Mouse (Mus musculus) ES-CJ7 (cell line): ENCODE measurements around the gene Tent5c.

Experiments used
- DNase-seq: peaks from one replicate; pipeline ENCODE4 v3.0.0; 2011; ENCODE audit warnings: low read depth, low spot score

Tent5c gene

DNA sequence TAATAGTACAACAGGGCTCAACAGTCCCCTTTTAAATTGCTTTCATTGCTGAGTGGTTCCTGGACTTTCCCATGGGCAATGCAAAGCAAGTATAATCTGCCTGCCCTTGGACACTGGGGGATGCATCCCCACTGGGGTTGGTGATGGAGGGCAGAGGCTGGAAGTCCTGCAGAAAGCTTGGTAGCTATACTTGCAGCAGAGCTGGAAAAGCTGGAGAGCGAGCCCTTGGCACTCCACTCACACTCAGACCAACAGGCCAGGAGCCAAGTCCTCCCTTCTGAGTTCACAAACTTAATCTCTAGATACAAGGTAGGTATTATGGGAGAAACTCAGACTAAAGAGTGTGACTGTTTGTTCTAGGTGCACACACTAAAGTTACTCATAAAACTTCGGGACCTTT is 2.1 kb downstream of the Tent5c start:
- DNase-seq = no peak

DNA sequence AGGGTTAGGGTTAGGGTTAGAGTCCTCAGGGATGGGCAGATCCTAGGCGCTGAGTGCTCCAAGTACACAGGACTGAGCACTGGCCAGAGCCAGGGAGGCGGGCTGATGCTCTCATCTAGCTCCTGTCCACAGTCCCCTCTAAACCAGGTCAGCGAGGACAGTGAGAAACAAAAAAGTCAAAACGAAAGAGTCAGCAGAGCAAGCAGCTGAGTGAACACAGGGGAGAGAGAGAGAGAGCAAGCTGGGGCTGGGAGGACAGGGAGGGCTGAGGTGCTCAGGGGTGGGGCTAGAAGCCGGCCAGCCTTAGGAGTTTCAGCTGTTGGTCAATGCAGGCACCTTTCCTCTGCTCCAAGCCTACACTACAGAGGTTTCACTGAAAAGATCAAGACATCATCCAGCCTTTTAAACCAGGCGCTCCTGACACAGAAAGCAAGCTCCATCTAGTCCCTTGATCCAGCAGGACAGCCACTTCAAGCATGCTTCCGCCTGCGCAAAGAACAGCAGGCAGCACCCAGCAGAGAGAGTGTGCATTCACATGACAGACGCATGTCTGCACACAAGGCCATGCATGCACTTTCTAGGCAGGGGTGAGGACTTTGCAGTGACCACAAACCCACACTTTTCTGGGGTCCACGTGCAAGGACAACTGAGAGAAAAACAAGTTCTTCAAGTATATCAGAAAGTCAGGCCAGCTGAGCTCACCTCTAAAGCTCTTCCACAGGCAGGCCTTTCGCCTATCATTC is 3.6 kb downstream of the Tent5c start:
- no peak for DNase-seq

DNA sequence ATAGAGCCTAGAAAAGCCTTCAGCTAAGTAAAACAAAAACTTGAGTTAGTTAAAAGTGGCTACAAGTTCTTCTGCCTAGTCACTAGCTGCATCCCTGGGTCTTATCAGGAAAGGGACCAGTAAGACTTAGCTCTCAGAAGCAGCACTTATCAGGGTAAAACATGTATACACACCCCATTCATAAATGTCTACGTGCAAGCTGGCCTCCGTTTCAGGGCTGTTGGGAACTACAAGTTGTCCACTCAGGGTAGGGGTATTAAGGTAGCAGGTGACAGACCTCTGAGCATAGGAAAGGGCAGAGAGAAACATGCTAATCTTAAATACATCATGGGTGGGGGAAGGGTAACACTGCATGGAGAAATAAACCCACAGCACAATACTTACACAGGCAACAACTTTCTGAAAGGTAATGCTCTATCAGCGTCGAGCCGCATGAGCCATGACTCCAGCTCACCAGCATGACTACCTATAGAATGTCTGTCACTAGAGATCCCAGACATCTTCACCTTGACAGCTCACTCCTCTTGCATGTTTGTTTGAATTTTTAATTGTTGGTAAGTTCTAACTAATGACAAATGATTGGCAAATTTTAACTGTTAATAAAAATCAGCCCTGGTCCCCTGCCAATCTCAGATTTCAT is 6.0 kb downstream of the Tent5c start:
- no peak for DNase-seq

DNA sequence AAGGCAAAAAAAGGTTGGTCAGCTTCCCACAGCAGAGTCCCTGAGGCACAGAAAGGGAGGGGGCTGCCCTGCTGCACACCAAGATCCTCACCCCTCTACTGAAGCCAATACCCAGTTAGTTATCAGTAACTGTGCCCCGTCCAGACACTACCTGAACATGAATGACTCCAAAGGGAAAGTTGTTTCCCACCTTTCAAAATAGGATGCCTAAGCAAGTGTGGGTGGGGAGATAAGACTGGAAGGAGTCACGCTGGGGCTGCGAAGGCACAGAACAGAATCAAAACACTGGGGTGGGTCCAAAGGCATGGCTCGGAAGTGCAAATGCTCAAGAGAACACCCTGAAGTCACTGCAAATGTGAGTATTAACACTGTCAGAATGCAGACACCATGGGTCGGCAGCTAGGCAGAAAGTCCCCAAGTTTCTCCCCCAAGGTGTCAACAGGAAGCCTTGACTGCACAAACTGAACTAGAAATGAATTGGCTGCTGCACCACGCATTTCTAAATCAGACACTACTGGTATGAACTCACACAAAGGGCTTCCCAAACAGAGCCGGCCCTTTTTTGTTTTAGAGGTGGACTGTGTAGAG is 6.7 kb downstream of the Tent5c start:
- DNase-seq = no peak

DNA sequence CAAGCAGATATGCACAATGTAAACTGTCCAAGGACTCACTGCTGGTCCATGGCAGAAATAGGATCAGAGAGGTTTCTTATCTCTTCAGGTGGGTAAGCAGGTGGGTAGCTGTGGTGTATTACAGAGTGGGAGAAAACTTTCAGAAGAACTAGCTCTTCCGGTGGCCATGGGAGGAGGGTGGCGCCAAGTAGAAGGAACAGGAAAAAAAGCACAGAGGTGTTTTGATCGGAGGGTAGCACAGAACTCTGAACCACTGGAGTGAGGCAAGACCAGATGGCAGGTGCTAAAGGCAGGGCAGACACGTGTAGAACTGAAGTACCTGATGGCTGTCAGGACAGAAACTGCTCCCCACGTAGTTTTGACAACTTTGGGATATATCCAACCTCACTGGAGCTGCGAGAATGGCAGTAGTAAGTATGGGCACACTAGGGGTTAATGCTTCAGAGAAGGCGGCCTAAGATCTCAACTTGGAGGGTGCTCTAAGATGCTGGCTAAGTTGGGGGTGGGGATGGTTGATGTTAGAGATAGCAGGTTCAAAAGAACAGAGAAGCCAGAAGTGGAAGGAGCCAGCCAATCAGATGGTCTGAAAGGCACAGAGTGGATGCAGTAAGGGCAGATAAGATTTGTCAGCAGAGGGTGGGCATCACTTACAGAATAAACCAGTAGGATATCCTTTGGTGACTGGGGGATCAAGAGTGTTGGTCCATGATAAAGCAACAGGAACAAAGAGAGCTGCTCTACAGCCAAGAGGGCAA is 8.7 kb downstream of the Tent5c start:
- DNase-seq = no peak

DNA sequence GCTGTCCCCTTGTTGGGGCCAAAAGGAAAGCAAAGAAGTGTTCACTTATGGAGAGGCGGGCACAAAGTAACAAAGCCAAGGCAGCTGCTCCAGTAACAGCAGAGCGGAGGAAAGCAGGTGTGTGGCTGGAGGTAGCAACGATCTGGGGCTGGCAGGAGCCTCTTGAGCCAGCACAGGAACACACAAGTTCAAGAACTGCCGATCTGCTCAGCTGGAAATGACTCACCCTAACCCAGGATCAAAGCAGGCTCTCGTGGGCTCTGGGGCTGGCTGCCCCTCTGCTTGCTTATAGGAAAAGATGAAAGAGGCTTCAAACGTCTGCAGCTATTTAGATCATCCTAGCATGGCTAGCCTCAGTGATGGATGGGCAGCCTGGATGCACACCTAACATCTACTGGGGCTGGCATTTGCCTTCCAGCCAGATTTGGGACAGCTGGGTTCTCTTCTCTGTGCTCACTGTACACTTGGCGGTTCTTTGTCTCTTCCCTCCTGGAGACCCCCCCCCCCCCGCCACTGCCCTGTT is 14.1 kb downstream of the Tent5c start:
- DNase-seq = no peak

DNA sequence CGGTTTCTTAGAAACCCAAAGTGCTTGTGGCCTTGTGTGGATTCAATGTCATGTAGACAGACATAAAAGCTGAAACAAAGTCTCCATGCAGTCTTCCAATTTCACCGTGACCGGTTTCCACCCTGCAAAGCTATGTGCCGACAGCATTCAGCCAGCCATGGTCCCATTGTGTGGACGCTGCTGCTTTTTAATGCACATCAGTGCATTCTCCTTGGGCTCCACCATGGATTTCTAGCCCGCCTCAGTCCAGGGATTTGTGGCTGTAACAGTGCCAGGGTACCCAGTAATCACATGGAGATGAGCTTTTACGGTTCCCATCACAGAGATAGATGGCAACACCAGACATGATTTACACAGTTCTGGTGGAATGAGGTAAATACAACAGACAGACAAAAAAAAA is 14.6 kb downstream of the Tent5c start:
- DNase-seq = no peak

DNA sequence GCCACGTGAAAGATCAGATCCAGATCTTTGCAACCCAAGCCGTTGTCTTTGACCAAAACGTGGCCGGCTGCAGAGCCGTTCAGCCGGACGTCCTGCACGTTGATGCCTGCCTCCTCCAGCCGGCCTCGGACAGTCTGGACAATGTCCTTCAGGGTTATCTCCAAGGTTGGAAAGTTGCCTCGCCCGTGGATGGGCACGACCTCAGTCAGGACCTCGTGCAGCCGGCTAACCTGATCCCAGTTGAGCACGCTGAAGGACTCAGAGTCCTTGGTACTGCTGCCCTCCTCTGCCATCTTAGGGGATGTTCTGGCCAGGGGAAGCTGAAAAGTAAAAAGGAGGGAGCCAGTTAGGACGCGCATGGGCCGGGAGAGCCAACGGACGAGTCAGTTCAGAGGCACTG is 16.0 kb downstream of the Tent5c start:
- DNase-seq = no peak

DNA sequence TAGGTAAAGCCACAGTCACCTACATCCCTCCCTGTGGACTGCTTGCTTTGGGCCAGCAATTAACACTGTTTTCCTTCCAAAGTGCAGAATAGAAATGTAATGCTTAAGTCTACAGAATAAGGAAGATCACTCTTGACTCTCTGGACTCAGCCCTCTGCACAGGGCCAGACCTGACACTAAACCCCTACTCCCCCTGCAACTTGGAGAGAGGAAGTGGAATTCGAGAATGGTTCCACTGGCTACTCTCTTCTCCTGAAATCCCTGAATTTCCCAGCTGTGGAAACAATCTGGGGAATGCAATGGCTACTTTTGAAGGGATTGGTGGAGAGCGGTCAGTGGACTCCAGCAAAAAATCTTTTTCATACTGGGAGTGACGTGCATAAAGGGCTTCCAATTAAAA is 18.2 kb downstream of the Tent5c start:
- DNase-seq = no peak

DNA sequence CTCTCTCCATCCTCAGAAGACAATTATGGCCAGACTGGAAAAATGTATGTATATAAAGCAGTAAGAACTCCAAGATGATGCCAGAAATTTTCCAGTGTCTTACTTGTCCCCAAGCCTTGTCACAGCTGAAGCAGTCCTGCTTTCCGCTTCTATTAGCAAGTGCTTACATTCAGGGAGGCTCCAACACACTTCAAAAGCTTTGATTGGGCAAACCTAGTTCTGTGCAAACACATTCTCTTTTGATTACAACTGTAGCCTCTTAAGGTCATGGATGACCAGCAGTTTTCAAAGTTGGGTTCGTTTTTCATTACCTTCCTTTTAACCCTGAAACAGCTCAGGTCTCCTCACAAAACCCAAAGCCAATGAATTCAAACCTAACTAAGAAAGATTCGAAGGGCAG is 19.0 kb downstream of the Tent5c start:
- no peak for DNase-seq

DNA sequence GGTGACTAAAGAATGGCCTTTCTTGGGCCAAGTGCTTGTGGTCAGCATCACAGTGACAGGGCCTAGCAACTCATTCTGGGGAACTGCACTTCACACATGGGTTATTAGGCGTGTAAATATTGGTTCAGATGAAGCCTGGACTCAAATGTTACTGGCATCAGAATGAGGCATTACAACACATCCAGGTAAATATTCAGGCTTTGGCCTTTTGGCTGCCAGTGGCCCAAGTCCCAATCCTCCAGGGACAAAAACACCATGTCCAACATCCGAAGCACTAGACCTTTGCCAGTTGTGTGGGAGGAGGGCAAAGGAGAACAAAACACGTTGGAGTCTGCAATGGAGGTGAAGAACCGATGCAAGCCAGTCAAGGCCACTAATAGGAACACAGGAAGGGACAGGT is 22.6 kb downstream of the Tent5c start:
- DNase-seq = no peak

DNA sequence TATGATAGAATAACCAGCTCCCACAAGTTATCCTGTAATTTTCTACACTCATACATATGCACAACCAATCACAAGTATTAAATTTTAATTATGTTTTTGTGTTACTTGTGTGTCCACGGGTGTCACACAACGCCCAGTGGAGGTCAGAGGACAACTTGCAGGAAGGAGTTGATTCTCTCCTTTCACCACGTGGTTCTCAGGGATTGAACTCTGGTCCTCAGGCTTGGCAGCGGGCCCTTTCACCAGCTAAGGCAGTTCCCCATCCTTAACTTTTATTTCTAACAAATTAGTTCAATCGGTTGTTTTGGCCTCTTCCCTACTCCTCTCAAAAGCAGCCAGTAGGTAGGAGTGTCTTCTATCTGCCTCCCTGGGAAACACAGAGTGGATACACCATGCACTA is 24.5 kb downstream of the Tent5c start:
- no peak for DNase-seq

DNA sequence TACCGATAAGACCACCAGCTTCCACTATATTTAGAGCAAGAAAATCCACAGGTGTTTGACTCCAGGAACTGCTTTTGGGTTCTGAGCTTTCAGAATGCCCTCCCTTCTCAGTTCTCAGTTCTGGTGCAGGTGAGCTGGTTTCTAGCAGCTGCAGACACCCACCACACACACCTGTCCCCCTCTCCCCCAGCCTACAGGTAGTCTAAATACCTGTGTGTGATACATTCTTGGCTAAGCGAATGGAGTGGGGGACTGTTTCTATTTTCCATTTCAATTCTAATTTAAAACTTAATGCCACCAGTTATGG is 25.2 kb downstream of the Tent5c start:
- no peak for DNase-seq

DNA sequence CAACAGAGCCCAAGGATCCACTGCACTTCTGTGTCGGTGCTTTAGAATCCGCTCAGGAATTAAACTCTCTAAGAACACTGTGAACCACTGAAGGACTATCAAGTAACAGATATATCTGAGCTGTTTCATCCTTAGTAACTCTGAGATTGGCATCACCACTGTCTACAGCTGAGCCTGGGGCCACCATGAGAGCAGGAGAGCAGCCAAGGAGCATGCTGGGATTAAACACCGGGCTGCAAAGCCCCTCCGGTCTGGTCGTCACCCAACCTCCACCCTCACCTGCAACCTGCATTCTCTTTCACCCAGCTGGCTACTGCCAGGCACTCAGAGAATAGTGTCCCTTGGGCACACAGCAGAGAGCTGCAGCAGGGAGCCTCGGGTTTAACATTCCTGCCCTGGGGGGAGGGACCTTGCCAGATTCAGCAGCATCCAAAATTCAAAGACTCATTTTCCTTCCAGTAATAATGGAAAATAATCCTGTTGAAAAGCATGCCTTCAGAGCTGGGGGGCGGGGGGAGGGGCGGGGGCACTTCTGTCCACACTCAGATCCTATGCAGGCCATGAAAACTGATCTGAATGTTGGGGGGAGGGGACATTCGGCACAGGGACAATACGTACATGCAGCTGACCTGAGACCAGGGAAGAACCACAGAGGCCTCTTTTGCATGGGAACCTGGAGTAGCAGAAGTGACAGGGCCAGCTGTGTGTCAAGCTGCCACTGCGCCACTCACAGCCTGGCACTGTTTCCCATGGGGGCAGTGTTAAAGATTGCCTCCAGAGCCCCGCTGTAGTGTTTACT is 25.8 kb downstream of the Tent5c start:
- DNase-seq = no peak

DNA sequence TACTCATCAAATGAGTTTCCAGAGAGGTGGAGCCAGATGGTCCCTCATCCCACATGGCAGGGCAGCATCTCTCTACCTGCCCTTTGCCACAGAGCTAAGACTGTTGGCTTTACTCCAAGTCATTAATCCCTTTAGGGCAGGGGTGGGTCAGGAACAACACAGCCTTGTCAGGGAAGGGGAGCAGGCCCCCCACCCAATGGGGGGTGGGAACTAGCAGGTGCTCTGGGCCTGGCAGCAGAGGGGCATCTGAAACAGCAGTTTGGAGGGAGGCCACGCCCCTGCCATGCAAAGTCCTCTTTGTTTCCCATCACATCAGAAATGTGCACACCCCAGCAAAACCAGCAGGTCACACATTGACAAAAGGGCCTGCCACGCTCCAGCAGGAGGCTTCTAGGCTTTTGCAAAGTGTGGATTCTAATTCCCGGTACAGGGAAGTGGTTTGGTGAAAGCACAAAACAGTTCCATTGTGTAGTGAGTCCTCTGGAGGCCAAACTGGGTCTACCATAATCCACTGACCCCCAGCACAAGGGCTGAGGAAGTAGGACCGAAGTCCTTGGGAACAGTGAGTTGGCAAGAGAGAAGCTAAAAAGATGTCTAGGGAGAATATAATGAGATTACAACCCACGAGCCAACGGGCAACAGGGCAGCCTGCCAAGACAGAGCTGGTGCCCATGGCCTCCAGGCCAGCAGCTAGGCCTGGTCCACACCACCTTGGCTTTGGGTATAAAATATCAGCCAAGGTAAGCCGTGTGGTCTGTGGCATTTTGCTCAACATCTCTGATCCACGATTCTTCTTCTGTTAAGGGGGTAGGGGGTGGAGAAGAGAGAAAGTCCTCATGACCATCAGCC is 26.7 kb downstream of the Tent5c start:
- DNase-seq = no peak

DNA sequence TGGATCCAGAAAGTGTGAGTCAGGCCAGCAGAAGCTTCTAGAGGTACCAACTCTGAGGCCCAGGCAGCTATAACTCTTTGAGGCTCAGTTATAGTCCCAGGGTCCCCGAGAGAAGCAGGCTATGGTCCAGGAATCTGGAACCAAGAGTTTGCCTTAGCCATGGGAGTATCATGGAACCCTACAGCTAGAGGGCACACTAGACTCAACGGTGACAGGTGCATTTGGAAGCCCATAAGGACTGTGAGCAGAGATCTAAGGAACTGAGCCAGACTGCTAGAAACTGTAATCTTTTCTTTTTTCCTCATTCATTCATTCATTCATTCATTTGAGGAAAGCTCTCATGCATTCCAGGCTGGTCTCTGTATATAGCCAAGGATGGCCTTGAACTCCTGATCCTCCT is 28.6 kb downstream of the Tent5c start:
- no peak for DNase-seq

DNA sequence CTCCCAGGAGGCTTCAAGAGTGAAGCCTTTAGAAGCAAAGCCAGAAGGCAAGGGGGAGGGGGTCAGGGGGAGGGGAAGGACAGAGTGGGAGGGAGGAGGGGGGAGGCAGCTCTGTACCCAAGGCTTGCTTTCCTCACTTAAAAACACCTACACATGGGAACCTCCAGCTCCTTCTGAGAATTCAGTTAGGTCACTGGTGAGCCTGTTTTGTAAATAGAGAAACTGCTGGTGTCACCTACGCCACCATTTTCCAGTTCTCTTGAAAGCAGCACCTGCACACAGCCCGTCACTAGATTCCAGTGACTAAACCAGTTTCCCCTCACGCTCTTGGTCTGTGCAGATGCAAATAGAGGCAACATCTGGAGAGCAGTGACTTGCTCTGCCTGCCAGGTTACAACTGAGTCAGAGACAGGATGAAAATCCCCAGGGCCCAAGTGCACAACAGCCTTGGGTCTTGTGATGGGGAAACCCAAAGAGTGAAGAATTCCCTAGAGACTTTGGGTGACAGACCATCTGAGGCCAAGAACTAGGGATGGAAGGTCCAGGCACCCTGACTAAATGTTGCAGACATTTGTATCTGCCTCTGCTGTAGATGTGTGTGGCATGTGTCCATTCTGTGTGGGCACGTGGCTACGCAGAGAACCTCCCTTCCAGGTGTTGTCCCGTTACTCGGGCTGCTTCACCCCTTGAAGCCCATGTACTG is 45.2 kb downstream of the Tent5c start:
- no peak for DNase-seq

DNA sequence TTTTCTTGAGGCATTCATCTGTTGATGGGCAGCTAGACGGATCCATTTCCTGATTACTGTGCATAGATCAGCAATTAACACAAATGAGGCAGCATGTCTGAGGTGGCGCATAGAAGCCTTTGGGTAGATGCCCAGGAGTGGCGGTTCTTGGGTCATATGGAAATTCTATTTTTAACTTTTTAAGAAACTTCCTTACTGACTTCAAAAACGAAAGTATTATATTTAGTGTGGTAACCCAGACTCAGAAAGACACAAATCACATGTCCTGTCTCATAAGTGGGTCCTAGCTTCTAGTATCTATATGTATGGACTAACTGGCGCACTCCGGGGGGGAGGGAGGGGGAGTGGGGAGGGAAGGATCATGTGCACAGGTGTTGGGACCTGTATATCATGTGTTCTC is 46.6 kb downstream of the Tent5c start:
- DNase-seq = no peak

DNA sequence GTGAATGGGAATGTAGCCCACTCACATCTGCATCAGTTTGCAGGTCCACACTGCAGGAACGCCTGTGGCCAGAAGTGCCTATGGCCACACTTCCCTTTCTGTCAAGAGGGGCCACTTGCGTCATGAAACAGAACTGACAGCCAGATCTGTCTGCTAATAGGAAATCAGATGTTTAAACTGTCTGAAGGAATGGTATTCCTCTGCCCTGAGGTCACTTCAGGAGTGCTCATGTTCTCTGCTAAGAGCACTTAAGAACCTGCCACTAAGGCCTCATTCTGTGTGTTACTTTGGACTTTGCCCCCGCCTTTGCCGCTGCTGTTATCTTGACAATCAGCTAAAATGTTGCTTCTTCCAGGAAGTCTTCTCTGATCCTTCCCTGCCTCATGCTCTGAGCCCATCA is 48.4 kb downstream of the Tent5c start:
- DNase-seq = no peak

DNA sequence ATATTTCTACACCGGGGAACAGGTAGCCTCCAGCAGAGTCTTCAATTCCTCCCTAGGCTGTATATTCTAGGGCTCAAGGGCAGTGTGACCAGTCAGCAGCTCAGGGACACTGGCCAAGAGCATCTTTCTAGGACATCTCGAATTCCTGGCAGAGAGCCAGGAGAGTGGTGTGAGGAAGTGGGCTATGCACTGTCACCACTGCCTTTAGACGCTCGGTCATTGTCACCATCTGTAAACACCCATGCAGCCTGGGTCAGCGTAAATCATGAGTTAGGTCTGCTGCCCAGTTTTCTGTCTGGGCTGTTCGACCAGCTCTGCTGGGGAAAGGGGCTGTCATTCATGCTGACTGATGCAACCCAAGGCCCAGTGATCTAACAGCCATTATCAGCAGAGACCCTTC is 49.1 kb downstream of the Tent5c start:
- no peak for DNase-seq
